Mouse (Mus musculus): ENCODE results near the gene Mrpl44.

The Mrpl44 gene

DNA sequence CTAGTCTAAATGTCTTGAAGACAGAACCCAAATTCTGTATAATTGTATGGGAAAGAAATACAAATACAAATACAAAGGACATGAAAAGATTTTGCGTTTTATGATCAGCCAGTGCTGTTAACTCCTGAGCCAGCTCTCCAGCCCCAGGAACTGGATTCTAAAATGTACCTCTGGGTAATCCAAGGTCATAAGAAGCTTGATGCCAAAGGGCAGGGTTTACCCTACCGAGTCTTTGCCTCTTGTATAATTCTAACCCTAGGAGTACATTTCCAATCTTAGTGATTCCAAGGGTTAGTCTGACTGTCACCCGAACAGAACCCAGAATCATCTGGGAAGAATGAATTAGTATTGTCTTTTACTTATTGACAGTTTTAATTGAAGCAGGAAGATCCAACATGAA, 39.6 kb downstream of the Mrpl44 start:
- ChIA-PET POLR2A (no interaction called here), CTCF (no interaction called here)

DNA sequence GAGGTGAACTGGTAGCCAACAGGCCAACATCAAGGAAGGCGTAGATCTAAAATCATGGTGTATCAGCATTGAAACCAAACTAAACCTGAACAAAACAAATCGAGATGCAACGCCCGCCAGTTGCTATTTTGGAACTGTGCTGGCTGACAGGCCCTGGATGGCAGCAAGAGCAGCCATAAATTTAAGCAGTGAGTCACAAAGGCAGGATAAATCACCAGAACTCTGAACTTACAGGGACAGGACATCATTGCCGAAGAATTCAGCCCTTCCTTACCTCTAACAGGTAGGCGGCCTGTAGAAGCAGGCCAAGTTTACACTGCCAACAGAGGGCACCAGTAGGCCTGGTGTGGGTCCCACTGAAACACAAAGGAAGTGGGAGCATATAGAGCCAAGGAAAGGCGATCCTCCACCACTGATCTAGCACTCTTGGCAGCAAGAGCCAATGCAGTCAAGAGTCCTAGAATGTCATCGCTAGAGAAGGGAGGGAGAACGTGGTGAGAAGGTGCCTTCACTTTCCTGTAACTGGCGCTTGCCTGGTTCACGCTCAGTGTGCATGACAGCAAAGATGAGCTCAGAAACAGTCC, 43.6 kb downstream of the Mrpl44 start:
- ChIA-PET POLR2A (no interaction called here), CTCF (no interaction called here)

DNA sequence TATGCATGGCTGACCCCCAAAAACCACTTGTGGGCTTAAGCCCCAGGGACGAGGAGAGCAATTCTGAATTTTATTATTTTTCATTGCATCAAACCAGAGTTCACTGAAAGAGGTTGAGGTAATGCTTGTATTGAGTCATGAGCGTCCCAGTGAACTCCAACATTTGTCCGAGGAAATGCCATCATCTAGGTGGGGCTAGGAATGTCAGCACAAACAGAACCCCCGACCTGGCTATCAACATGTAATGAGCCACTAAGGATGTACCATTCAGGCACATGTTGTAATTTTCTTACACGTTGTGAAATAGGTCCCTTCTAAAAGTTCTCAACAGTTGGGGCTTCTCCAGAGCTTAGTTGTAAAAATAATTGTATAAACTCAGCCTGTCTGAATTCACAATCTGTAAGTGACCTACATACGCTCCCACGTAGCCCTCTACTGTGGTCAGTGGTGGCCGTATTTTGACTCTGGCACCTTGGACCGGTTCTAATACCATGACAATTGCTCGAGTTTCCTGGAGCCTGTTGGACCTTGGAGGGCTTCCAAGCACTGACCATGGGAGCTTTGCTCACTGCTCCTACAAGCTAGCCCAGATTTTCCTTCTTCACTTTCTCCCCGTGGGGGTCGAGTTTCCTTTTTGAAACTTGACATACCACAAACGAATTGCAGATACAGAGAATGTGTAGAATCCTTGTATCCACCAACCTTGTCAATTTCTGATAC, 47.1 kb downstream of the Mrpl44 start:
- POLR2A ChIA-PET, result no interaction called here
- CTCF ChIA-PET, result no interaction called here

DNA sequence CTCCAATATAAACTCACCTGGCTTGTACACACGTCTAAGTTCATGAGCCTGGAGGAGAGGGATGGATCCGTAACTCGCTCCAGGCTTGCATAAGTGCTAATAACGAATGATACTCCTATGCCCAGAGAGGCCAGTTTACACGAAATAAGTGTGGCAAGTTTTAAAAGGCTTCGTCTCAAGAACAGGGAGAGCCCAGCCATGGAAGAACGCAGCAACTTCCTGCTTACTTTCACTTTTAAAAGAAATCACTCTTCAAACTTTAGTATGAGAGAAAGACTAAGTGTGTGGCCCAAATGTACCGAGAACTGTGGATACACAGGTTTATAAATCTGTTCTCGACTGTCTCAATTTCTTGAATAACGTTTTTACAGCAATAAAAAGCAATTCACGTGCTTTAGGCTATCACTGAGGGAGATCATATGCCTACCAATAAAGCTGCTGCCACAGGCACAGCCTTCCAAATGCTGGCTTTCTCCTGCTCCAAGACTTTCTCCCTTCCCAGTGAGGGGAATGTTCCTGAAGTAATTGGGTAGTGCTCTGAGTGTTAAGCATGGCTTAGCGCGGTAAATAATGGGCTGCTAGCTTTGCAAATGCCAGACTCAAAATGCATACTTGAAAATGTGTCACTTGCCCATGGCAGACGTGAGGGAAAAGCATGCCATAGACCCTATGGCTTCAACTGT, 48.3 kb downstream of the Mrpl44 start:
- ChIA-PET CTCF (no interaction called here), POLR2A (no interaction called here)
